Mouse (Mus musculus) liver, embryonic 14.5 days (tissue): ENCODE measurements around the gene Miip.

ENCODE experiments used
- CTCF ChIP-seq: IDR thresholded peaks from 2 replicates; pipeline ENCODE4 v1.5.1; 2016; ENCODE audit warnings: antibody characterized with exemption, low read depth, control low read depth
- EP300 ChIP-seq: IDR thresholded peaks from 2 replicates; pipeline ENCODE4 v1.6.1; 2016; ENCODE audit warnings: antibody characterized with exemption, low read depth

DNA sequence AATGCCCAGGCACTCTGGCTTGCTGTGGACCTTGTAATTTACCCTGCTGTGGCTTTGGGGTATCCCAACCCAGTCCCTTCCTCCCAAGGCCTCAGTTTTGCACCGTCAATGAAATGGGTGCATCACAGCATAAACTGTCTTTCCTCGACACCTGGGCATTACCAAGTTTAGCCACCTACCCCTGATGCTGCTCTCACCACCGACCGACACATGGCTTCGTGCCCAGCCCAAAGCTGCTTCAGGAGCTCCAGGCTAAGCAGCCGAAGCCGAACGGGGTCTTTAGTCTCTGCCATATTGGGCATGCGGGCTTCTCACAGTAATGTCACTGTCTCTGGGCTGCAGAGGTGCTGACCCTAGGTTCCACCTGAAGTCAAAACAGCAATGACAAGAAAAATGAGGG, 2.6 kb downstream of the Miip start:
- no peak for TF ChIP-seq CTCF
- TF ChIP-seq EP300, result no peak
